Mouse (Mus musculus) brain, embryonic 18.5 days (tissue): ENCODE results near the gene Ablim2.
A peak's percentile ranks its signal among the peaks of the same experiment; 100 is the strongest.

ENCODE experiments used
- DNase-seq: peaks from one replicate; pipeline ENCODE4 v3.0.0-alpha.2; 2012; ENCODE audit warnings: low read depth, low spot score

Ablim2 gene

GRCm38 (mm10) chr5:35770246-35770645, 12.6 kb downstream of the Ablim2 start:
- DNase-seq = no peak

GRCm38 (mm10) chr5:35770891-35771663, 13.4 kb downstream of the Ablim2 start:
- no peak for DNase-seq

GRCm38 (mm10) chr5:35773274-35774136, 15.8 kb downstream of the Ablim2 start:
- no peak for DNase-seq

GRCm38 (mm10) chr5:35774137-35774424, 16.4 kb downstream of the Ablim2 start:
- no peak for DNase-seq

- no peak for DNase-seq
These were observed 23.4 kb downstream of the Ablim2 start for GRCm38 (mm10) chr5:35781116-35781515.

GRCm38 (mm10) chr5:35782648-35783180, 25.0 kb downstream of the Ablim2 start:
- no peak for DNase-seq

- no peak for DNase-seq
These were observed 28.2 kb downstream of the Ablim2 start for GRCm38 (mm10) chr5:35785853-35786252.

- no peak for DNase-seq
These were observed 30.2 kb downstream of the Ablim2 start for GRCm38 (mm10) chr5:35787847-35788246.

- no peak for DNase-seq
These were observed 31.0 kb downstream of the Ablim2 start for GRCm38 (mm10) chr5:35788719-35789118.

- DNase-seq = no peak
These were observed 32.0 kb downstream of the Ablim2 start for GRCm38 (mm10) chr5:35789697-35790096.

GRCm38 (mm10) chr5:35790387-35791065, 32.8 kb downstream of the Ablim2 start:
- no peak for DNase-seq

GRCm38 (mm10) chr5:35793971-35794370, 36.3 kb downstream of the Ablim2 start:
- no peak for DNase-seq

GRCm38 (mm10) chr5:35794942-35795341, 37.3 kb downstream of the Ablim2 start:
- no peak for DNase-seq

- DNase-seq = no peak
These were observed 37.9 kb downstream of the Ablim2 start for GRCm38 (mm10) chr5:35795481-35796048.

GRCm38 (mm10) chr5:35796136-35796535, 38.5 kb downstream of the Ablim2 start:
- DNase-seq = no peak

GRCm38 (mm10) chr5:35799090-35799489, 41.4 kb downstream of the Ablim2 start:
- DNase-seq = no peak

- DNase-seq = no peak
These were observed 45.7 kb downstream of the Ablim2 start for GRCm38 (mm10) chr5:35803416-35803815.

- DNase-seq = no peak
These were observed 47.0 kb downstream of the Ablim2 start for GRCm38 (mm10) chr5:35804685-35805084.

GRCm38 (mm10) chr5:35805209-35805608, 47.5 kb downstream of the Ablim2 start:
- DNase-seq = no peak

- no peak for DNase-seq
These were observed 49.3 kb downstream of the Ablim2 start for GRCm38 (mm10) chr5:35807018-35807417.

GRCm38 (mm10) chr5:35810526-35810925, 52.8 kb downstream of the Ablim2 start:
- DNase-seq = peak; percentile 20
